In genomic region chr3:147749442-147749841, GRCm38 (mm10) we compare ENCODE assay signal across 25 mouse cellular contexts.
A peak's percentile ranks its signal among the peaks of the same experiment; 100 is the strongest.
DNase-seq lines count a peak whose midpoint lies in the region; ATAC-seq and TF ChIP-seq lines count a peak whose summit lies in the region.
"Had no signal": no experiment of that assay in that cellular context is flagged by ENCODE, and none has a peak within 500 bp of the region (broad histone marks: within the 10 kb centered on the region; RNA-seq: fewer than 3 reads in every experiment).

No protein-coding gene starts in this region.

- no peak overlapping the region for H3K4me2 ChIP-seq in forebrain, embryonic 16.5 days (ENCODE audit: low read length)
- H3K4me2 ChIP-seq: embryonic facial prominence, embryonic 12.5 days; heart, embryonic 13.5 days; limb, embryonic 12.5 days; liver, embryonic 15.5 days; lung, embryonic 15.5 days; midbrain, embryonic 11.5 days; neural tube, embryonic 15.5 days; stomach, embryonic 15.5 days had no signal

- no peak for TF ChIP-seq CTCF in layer of hippocampus, adult 2 months (conservative IDR thresholded peaks at IDR 0.05)

- H3K4me3 ChIP-seq in layer of hippocampus, adult 2 months, result no peak overlapping the region
- H3K4me3 ChIP-seq in forebrain, embryonic 16.5 days (replicated peaks; ENCODE audit: low read length), result no peak overlapping the region
- H3K4me3 ChIP-seq: embryonic facial prominence, embryonic 12.5 days; heart, embryonic 13.5 days; limb, embryonic 12.5 days; liver, embryonic 15.5 days; lung, embryonic 15.5 days; neural tube, embryonic 15.5 days; stomach, embryonic 15.5 days had no signal

- H3K27ac ChIP-seq in layer of hippocampus, adult 2 months, result no peak overlapping the region
- H3K27ac ChIP-seq in forebrain, embryonic 16.5 days (ENCODE audit: low read length), result no peak overlapping the region
- H3K27ac ChIP-seq: embryonic facial prominence, embryonic 12.5 days; kidney, postnatal 0 days; limb, embryonic 12.5 days; liver, embryonic 15.5 days; lung, embryonic 15.5 days; neural tube, embryonic 15.5 days; stomach, embryonic 15.5 days had no signal

- ATAC-seq in forebrain, embryonic 16.5 days, result 0 out of 2 replicates have a peak, but pooled peaks have one; percentile 36
- ATAC-seq: intestine, embryonic 16.5 days had no signal

- H3K4me1 ChIP-seq in forebrain, embryonic 16.5 days (replicated peaks; ENCODE audit: control insufficient read depth, insufficient read depth, low read length), result peaks cover 9% of the 10 kb centered on the region
- H3K4me1 ChIP-seq: heart, embryonic 13.5 days; limb, embryonic 12.5 days; liver, embryonic 15.5 days; lung, embryonic 15.5 days; stomach, embryonic 15.5 days had no signal

- H3K9me3 ChIP-seq in forebrain, embryonic 16.5 days (ENCODE audit: control insufficient read depth, low read length), result no peaks in the 10 kb centered on the region
- H3K9me3 ChIP-seq: embryonic facial prominence, embryonic 12.5 days; heart, embryonic 13.5 days; limb, embryonic 12.5 days; liver, embryonic 15.5 days; lung, embryonic 15.5 days; neural tube, embryonic 15.5 days; stomach, embryonic 15.5 days had no signal

- intact Hi-C loops in left cerebral cortex, postnatal 4 days (cut with DNase I), result no loop called here

- peak; percentile 13 to 20 for DNase-seq in cerebellum, postnatal 14 days
- no peak for DNase-seq in cerebellum, adult 11 months
- peak; percentile 12 to 21 for DNase-seq in layer of hippocampus, postnatal 10 days (ENCODE audit: low spot score in 2 of 2)
- no peak for DNase-seq in layer of hippocampus, adult 2 months (ENCODE audit: low spot score in 2 of 2)
- DNase-seq in Muller cell, postnatal 12 days (ENCODE audit: inconsistent ontology term), result peak; percentile 43
- DNase-seq in left cerebral cortex, adult 8-10 months (ENCODE audit: low spot score in 2 of 2), result no peak
- no peak for DNase-seq in left cerebral cortex, postnatal 4 days
- DNase-seq: adrenal gland, postnatal 10 days; cerebellum, adult 18-20 months; cerebellum, postnatal 36 days; kidney, adult 8-10 months; right cerebral cortex, adult 18-20 months had no signal

- H3K9ac ChIP-seq in forebrain, embryonic 16.5 days (replicated peaks; ENCODE audit: low read depth, low read length), result no peak overlapping the region
- H3K9ac ChIP-seq: embryonic facial prominence, embryonic 12.5 days; heart, embryonic 13.5 days; limb, embryonic 12.5 days; liver, embryonic 15.5 days; lung, embryonic 15.5 days; neural tube, embryonic 15.5 days; stomach, embryonic 15.5 days had no signal

- WGBS in forebrain, embryonic 16.5 days, result 17% methylated on average over 5 of the region's 5 CpGs

- no peaks in the 10 kb centered on the region for H3K27me3 ChIP-seq in forebrain, embryonic 16.5 days (replicated peaks; ENCODE audit: control insufficient read depth, insufficient read depth, low read length)
- H3K27me3 ChIP-seq: embryonic facial prominence, embryonic 12.5 days; heart, embryonic 13.5 days; limb, embryonic 12.5 days; liver, embryonic 15.5 days; lung, embryonic 15.5 days; neural tube, embryonic 15.5 days; Patski; stomach, embryonic 15.5 days had no signal

- no peaks in the 10 kb centered on the region for H3K36me3 ChIP-seq in forebrain, embryonic 16.5 days (ENCODE audit: control insufficient read depth, insufficient read depth)
- H3K36me3 ChIP-seq: embryonic facial prominence, embryonic 12.5 days; G1E; heart, embryonic 13.5 days; limb, embryonic 12.5 days; liver, embryonic 15.5 days; lung, embryonic 15.5 days; neural tube, embryonic 15.5 days; stomach, embryonic 15.5 days had no signal

Comparison
In these comparisons a context has a peak if more than half of its experiments do, and no peak if none do; other contexts are left out.
1. DNase-seq: peak in cerebellum, postnatal 14 days (2 of 2), layer of hippocampus, postnatal 10 days (2 of 2) and Muller cell, postnatal 12 days (single experiment); none in cerebellum, adult 11 months (single experiment), layer of hippocampus, adult 2 months (0 of 2), left cerebral cortex, adult 8-10 months (0 of 2) and left cerebral cortex, postnatal 4 days (single experiment).